Mouse (Mus musculus) cerebellum, adult 2 months (tissue): Measurements from ENCODE around the gene Ube2e2.

Experiments used
- CTCF ChIP-seq: fragments of 200-500 bp; IDR thresholded peaks from 2 replicates; pipeline ENCODE4 v1.5.1; 2011; ENCODE audit warnings: low read depth, mild to moderate bottlenecking, control low read depth, low read length, moderate library complexity, borderline replicate concordance; ENCODE audit not compliant: insufficient read depth
- POLR2A ChIP-seq: fragments of 200-500 bp; IDR thresholded peaks from 2 replicates; pipeline ENCODE4 v1.6.1; 2011; ENCODE audit warnings: low read length, control low read depth, borderline replicate concordance; ENCODE audit not compliant: insufficient read depth

DNA sequence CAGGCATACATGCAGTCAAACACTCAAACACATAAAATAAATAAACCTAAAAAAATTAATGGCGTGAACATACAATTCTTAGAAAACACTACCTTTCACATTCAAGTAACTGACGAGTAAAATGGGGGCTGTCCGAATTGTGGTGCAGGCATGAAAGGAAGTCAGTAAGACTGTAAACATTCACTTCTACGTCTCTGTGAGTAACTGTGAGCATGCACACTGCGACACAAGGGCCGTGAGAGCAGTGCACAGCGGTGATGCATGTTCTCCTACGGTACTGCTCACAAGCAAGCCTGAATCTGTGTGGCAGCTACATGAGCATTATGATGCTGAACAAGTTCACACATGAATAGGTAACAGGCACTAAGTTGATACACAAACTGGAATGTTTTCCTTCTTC lies 223.4 kb downstream of the Ube2e2 start:
- TF ChIP-seq CTCF (no peak), POLR2A (no peak)
